Mouse (Mus musculus) T-helper 2 cell (primary cell): ENCODE data around the gene Tlnrd1.

Experiments used
- in situ Hi-C: fragments of 300-600 bp; cut with MboI, MseI; formaldehyde crosslinking; loops from one replicate; pipeline ENCODE4 v1.15.1; 2025; ENCODE audit warnings: high pct_unique_total_duplicates

The Tlnrd1 gene

DNA sequence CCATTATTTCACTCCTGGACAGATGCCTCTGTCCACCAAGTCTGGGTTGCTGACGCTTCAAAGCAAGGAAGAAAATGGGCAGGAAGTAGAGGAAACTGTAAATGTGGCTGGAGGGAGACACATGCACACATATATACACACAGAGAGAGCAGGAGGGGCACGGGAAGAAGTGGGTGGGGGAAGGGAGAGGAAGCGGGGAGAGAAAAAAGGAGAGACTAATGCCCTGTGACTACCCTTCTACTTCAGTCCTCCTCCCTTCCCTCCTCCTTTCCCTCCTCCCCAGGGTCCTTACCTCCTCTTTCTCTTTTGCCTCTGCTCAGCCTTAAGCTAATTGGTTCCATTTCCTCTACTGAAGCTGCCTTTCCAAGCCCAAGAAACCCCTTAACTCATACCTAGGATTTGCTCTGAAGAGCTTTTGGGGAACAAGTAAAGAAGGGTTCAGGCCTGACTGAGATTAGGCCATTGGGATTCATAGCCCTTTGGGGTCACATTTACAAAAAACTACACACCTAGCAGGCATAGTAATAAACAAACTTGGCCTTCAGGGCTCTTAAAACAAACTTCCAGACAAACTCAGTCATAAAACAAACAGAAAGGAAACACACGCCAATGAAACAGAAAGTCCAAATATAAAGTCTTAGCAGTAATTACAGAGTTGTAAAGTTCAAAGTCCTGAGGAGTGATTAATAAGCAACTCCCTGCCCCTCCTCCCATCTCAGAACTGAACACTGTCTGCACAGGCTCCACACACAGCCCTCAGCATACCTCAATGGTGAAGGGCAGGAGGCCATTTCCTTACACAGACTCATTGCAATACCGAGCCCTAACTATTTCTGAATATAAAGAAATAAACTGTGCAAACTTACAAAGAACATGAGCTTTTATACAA is 36.7 kb downstream of the Tlnrd1 start:
- in situ Hi-C loops = no loop called here

DNA sequence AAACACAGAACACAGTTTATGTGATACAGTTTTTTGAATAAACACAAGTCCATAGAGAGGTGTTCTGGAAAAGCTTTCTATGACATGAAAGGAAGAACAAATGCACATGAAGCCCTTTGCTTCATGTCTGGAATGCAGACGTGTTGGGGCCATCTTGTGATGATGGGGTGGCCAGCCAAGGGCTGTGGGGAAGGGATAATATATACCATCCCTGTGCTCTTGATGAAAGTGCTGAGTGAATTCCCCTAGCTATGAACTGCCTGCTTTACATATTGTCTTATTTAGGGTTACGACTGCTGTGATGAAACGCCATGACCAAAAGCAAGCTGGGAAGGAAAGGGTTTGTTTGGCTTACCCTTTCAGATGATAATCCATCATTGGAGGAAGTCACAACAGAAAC is 39.3 kb downstream of the Tlnrd1 start:
- in situ Hi-C loops = no loop called here

DNA sequence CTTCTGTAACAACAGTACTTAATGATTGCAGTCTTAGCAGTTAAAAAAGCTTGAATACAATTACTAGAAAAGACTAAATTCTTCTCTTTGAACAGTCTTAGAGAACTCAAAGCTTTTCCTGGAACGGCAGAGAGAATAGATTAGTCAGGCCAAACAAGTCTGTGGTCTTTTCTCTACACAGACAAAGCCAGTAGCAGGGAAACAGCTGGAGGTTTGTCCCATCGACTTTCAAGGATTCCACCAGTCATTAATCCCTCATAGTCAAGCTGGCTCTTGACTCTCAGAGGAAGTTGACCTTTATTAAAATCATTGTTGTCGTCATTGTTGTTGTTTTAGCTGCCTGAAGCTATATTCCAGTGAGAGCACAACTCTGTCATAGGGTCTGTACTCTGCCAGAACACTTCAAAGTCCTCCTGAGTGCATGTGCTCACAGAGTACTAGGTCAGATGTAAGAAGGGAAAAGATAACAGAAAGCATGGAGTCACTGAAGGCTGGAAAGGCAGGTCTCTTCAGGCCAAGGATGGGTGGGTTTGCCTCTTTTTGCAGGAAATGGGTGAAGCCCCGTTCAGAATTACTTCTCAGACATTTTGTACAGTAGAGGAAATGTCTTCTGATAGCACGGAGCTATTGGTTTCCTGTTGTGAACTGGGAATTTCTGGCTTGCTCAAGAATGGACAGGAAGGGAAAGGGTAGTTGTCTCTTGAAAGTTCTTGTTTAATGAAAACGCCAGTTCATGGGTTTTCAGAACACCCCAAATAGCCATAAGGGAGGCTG is 41.4 kb downstream of the Tlnrd1 start:
- in situ Hi-C loops = no loop called here

- in situ Hi-C loops = no loop called here
These were observed 44.0 kb downstream of the Tlnrd1 start for GRCm38 (mm10) chr7:83840076-83840475.

DNA sequence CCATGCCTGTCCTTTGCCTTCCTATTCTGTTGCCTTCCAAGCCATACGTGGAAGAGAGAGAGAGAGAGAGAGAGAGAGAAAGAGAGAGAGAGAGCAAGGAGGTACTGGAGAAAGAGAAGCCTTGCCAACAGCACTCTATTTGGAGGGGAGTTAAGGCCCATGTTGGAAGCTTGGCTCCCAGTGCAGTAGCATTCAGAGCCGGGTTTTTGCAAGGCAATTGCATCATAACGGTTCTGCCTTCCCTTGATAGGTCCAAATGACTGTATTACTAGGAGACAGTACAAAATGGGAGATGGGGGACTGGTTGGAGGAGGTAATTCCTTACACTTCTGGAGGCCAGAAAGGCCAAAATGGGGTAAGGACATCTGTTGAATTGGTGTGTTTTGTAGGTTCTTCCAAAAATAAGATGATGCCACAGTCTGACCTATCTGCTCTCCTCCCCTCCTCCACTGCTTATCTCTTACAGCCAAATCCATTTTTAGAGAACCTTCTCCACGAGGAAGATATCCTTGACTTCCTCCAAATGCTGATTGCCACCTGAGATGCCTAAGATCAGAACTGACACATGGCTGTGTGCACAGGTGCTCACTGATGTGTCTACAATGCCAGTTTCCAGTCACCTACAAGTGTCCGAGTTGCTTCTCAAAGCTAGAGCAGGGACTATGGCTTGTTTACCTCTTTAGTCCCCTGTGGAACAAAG is 45.4 kb downstream of the Tlnrd1 start:
- in situ Hi-C loops = no loop called here
